Mouse (Mus musculus) gastrocnemius, adult 8-10 months (tissue): ENCODE results near the gene Pipox. TPM values are rescaled to one million over a fixed set of nuclear protein-coding genes. Genes with fewer than 3 reads are reported as not detected.

Source experiments
- DNase-seq, 2 experiments: peaks; one replicate each; pipeline ENCODE4 v3.0.0; 2022; ENCODE audit warnings: low spot score in 2 of 2
- total RNA-seq, 4 experiments: library from RNA; stranded (reverse); gene quantifications; 2 replicates each; pipeline ENCODE4 v1.2.4; 2022

Gene Pipox
- not detected for total RNA-seq

GRCm38 (mm10) chr11:77893787-77894718 is at the start of gene Pipox:
Gene Pipox, minus strand, starts transcription at chr11:77894096.
- DNase-seq = peak; percentile 33 to 64

GRCm38 (mm10) chr11:77942230-77942629 is 48.3 kb upstream of the Pipox start:
- DNase-seq = no peak

DNA sequence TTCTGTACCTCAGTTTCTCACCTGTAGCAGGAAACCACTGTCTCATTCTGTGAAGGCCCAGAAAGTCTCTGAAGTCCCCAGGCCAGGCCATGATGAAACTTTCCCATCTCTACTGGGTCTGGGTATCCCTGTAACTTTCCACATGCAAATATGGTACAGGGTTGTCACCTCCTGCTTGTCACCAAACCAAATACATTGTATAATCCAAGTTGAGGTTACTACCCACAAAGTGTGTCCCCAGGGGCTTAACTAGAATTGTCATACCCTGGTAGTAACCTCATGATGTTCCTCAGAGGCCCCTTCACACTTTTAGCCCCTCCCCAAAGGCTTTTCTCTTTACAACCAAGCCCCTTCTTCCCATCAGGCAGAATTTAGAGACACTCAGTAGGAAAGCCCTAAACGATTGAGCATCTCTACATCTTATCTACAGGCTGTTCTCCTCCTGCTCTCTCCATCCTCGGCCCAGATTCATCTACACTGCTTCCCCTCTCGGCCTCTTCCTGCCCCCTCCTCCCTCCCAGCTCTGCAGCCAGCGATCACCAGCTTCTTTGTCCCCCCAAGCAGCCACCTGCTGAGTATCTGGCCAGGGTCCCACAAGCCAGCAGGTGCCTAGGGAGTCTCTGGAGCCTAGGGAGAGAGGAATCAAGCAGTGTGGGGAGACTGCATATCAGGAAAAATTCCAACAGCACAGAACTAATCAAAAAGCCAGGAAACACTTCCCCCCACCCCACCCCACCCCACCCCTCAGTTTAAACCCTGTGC is 43.9 kb upstream of the Pipox start:
- DNase-seq = no peak

DNA sequence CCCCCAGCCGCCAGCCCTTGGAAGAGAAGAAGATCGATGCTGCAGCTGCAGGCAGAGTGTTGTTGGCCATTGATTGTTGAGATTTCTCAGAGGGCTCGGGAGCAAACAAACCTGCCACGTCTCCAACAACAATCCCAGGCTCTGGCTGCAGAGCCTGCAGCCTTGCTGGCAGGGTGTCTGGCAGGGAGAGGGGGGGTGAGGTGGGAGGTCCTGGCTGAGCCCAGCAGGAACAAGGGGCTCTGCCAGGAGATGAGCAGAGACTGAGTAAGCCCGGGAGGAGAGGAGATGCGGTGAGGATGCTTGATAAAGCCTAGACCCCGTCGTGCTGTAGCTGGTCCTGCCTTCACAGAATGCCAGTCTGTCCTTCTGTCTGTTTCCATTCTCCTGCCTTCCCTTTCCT is 43.0 kb upstream of the Pipox start:
- no peak for DNase-seq

DNA sequence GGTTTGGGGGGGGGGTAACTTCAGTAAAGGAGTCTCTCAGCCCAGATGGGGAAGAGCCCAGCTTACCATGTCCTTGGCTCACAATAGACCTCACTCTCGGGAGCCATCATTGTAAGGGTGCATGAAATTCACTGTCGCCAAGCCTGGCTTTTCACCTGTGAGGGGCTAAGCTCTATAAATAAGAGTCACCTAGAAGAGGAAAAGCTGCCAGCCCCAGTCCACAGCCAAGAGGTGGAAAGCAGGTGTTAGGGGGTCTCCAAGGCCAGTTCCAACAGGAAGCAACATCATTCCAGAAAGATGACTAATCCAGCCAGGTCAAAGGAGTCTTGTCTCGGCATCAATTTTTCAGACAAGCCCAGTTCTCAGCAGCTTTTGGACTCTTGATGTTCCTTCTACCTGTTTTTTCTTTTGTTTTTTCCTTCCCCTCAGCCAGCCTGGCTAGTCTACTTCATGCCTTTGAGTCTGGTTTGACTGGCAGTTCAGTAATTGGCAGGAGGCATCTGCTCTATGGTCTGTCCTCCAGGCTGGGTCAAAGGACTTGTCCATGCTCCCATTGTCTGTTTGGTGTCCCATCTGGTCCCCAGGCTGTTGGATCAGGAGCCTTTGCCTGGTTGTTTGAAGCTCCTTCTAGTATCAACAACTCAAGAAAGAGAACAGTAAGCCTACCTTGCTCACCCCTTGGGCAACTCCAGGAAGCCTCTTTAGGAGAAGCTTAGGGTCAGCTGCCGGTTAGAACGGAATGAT is 40.8 kb upstream of the Pipox start:
- no peak for DNase-seq

DNA sequence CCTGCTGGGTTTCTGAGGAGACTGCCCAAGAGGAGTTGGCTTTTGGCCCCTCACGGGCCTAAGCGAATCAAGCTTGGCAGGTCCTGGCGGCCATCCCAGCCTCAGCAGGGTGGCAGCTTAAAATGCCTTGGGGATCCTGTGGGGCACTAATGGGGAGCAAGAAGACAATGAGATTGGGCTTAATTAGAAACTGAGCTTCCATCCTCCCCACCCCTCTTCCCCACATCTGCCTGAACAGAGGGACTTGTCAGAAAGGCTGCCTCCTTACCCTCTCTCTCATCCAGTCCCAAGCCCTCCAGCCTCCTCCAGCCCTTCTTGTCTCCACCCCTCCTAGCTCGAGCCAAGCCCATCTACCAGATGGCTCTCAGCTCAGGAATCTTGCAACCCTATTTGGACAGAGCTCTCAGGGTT is 40.2 kb upstream of the Pipox start:
- no peak for DNase-seq

DNA sequence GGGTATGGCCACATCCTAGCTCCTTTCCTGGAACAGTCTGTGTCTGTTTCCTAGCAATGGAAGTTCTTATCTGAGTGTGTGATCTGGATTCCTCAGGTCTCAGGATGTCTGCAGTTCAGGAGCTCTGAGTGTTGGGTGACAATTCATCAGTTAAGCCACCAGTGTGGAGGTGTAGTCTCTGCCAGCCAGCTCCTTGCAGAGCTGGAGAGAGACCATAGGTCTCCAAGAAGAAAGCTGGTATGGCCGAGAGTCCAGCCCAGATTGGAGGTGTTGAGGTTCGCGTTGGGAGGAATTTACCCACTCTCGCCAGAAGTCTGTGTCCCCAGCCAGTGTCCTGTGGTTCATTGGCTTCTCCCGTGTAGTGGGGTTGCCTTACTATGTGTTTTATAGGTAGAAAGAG is 38.7 kb upstream of the Pipox start:
- DNase-seq = no peak

- DNase-seq = no peak
Observed at GRCm38 (mm10) chr11:77931541-77932433, 37.9 kb upstream of the Pipox start.

- DNase-seq = peak; percentile 39 to 51
Observed at GRCm38 (mm10) chr11:77930751-77931540, 37.0 kb upstream of the Pipox start, which contains the start of gene Sez6. Gene Sez6, plus strand, starts transcription at chr11:77930800.

- no peak for DNase-seq
Observed at GRCm38 (mm10) chr11:77927837-77928236, 33.9 kb upstream of the Pipox start.

- no peak for DNase-seq
Observed at GRCm38 (mm10) chr11:77926666-77927065, 32.8 kb upstream of the Pipox start.

- no peak for DNase-seq
Observed at GRCm38 (mm10) chr11:77925836-77926657, 32.2 kb upstream of the Pipox start.

DNA sequence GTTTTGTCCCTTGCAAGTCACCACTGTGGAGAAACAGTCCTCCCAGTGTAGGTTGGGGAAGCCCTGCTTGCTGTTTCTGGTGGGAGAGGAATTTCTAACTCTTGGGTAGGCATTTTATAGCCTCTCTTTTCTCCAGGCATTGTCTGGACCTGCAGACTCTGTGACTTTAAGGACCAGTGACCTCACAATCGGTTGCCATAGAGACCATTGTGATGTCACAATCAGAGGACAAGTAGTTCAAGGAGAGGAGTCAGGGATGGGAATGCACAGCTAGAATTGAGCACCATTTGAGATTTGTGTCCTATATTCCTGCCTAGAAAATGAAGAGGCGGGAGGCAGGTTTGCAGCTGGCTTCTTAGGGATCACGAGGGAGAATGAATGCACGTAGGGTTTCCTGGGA is 29.4 kb upstream of the Pipox start:
- DNase-seq = no peak

- DNase-seq = peak in 1 of 2 experiments; percentile 12
Observed at GRCm38 (mm10) chr11:77917166-77917565, 23.3 kb upstream of the Pipox start.

GRCm38 (mm10) chr11:77916741-77917140 is 22.8 kb upstream of the Pipox start:
- no peak for DNase-seq

DNA sequence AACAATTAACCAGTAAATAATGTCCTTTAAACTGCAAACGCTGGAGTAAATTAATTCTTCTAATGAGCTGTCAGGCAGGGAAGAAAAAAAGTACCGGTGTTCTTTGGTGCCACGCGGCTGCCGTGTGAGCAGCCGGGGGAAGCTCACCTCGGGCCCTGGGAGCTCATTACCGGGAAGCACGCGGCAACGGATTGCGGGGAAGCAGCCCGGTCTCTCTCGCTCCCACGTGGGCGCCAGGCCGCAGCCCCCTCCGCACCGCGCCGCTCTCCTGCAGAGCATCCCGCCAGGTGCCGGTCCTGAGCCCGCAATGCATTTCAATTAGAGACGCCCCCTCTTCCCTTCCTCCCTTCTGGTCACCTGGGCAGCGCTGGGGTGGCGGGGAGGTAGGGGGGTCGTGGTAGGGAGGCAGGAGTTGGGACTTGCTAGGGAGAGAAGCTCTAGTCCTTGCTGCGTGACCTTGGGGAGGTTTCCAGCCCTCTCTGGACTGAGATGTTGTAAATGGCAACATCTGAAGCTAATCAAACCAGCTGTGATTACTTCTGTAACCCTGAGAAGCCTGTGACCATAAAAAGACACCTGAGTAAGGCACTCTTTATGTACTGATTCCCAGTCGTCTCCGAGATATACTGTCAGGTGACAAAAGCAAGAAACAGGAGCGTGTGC is 20.8 kb upstream of the Pipox start:
- no peak for DNase-seq

GRCm38 (mm10) chr11:77913505-77913904 is 19.6 kb upstream of the Pipox start:
- no peak for DNase-seq

GRCm38 (mm10) chr11:77909776-77910175 is 15.9 kb upstream of the Pipox start:
- DNase-seq = no peak
